Comparison of ENCODE assay signal across 8 mouse cellular contexts in the genomic region with DNA sequence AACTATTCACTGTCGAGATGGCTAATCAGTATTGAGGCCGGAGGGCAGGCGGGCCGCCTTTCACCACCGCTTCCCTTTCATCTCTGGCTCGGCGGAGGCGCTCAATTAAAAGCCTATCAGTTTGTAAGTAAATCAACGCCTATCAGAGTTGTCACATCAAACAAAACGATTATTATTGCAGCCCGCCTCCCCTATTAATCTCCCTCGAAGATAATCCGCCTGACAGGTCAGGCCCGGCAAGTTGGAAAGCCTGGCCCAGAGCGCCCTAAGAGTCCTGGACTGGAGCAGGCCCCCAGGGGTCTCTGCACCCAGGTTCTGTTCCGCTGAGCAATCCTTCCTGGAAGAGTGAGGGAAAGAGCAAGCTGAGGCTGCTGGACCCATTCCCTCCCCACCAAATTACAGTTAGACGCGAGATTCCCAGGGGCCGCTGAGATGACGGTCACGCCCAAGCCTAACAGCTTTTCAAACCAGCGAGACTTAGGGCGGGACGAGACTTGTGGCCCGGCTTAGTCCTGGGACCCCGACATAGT. TPM values are rescaled to one million over a fixed set of nuclear protein-coding genes. Genes with fewer than 3 reads are reported as not detected.
A peak's percentile ranks its signal among the peaks of the same experiment; 100 is the strongest.
DNase-seq lines count a peak whose midpoint lies in the region; ATAC-seq and TF ChIP-seq lines count a peak whose summit lies in the region.

No protein-coding gene starts in this region.

- H3K4me1 ChIP-seq in testis, adult 2 months (ENCODE audit: control insufficient read depth, insufficient read depth, low read length): peaks cover 27% of the 10 kb centered on the region
- H3K4me1 ChIP-seq in kidney, embryonic 16.5 days (ENCODE audit: insufficient read depth, low read length): peaks cover 38% of the 10 kb centered on the region
- H3K4me1 ChIP-seq in stomach, embryonic 16.5 days (ENCODE audit: control insufficient read depth, insufficient read depth, low read length): peaks cover 15% of the 10 kb centered on the region

- H3K9me3 ChIP-seq in kidney, embryonic 16.5 days (ENCODE audit: low read length): no peaks in the 10 kb centered on the region
- no peaks in the 10 kb centered on the region for H3K9me3 ChIP-seq in stomach, embryonic 16.5 days (replicated peaks; ENCODE audit: control insufficient read depth, low read length)

- peak overlapping the region; percentile 90 for H3K4me2 ChIP-seq in kidney, embryonic 16.5 days (replicated peaks; ENCODE audit: low read depth, low read length)
- H3K4me2 ChIP-seq in stomach, embryonic 16.5 days (ENCODE audit: low read depth, low read length): peak overlapping the region; percentile 86

- intact Hi-C loops in gastrocnemius, postnatal 36 days (cut with DNase I): loop anchor here (10.0 kb wide), 1 partner anchor 453 kb away; no protein-coding TSS in a partner anchor

- no peak for TF ChIP-seq CTCF in testis, adult 2 months (IDR thresholded peaks at IDR 0.05; ENCODE audit: control insufficient read depth, insufficient read depth, insufficient replicate concordance, low read depth, low read length)

- H3K9ac ChIP-seq in kidney, embryonic 16.5 days (replicated peaks; ENCODE audit: low read length): peak overlapping the region; percentile 91
- H3K9ac ChIP-seq in stomach, embryonic 16.5 days (ENCODE audit: low read length): peak overlapping the region; percentile 83

- DNase-seq in testis, postnatal 10 days (ENCODE audit: low spot score): no peak
- DNase-seq in gastrocnemius, postnatal 36 days: peak; percentile 30 to 45
- DNase-seq in lung, postnatal 25 days (ENCODE audit: low spot score): peak; percentile 71
- no peak for DNase-seq in layer of hippocampus, adult 8-10 months (ENCODE audit: low spot score in 2 of 2)
- no peak for DNase-seq in right cerebral cortex, postnatal 10 days (ENCODE audit: low spot score in 2 of 2)

- peaks cover 6% of the 10 kb centered on the region for H3K27me3 ChIP-seq in testis, adult 2 months (ENCODE audit: control insufficient read depth, insufficient read depth, low read length)
- no peaks in the 10 kb centered on the region for H3K27me3 ChIP-seq in kidney, embryonic 16.5 days (ENCODE audit: insufficient read depth, low read length)
- H3K27me3 ChIP-seq in stomach, embryonic 16.5 days (ENCODE audit: control insufficient read depth, insufficient read depth, low read length): no peaks in the 10 kb centered on the region

- peak; percentile 11; the same call in 1 of the 2 replicates for ATAC-seq in kidney, embryonic 16.5 days (ENCODE audit: low FRiP score, low TSS enrichment)
- ATAC-seq in stomach, embryonic 16.5 days (ENCODE audit: insufficient read depth, low FRiP score): peak; percentile 18

- peak overlapping the region; percentile 17 for H3K4me3 ChIP-seq in testis, adult 2 months (ENCODE audit: control insufficient read depth, low read depth, low read length)
- peak overlapping the region; percentile 78 for H3K4me3 ChIP-seq in kidney, embryonic 16.5 days (ENCODE audit: low read length)
- peak overlapping the region; percentile 98 for H3K4me3 ChIP-seq in stomach, embryonic 16.5 days (replicated peaks; ENCODE audit: low read length)

- peak overlapping the region; percentile 31; the same call in 1 of the 2 replicates for H3K27ac ChIP-seq in testis, adult 2 months (ENCODE audit: control insufficient read depth, insufficient read depth, low read depth, low read length)
- peak overlapping the region; percentile 98 for H3K27ac ChIP-seq in kidney, embryonic 16.5 days (ENCODE audit: low read length)
- peak overlapping the region; percentile 99 for H3K27ac ChIP-seq in stomach, embryonic 16.5 days (ENCODE audit: low read length)

- H3K36me3 ChIP-seq in testis, adult 2 months (ENCODE audit: control insufficient read depth, insufficient read depth, low read length): no peaks in the 10 kb centered on the region
- H3K36me3 ChIP-seq in kidney, embryonic 16.5 days (ENCODE audit: insufficient read depth, low read length): no peaks in the 10 kb centered on the region
- H3K36me3 ChIP-seq in stomach, embryonic 16.5 days (ENCODE audit: control insufficient read depth, insufficient read depth, low read length): no peaks in the 10 kb centered on the region

- TF ChIP-seq POLR2A in testis, adult 2 months (IDR thresholded peaks at IDR 0.05; ENCODE audit: control insufficient read depth, low read depth, low read length): no peak

- 4% methylated on average over 26 of the region's 26 CpGs for WGBS in kidney, embryonic 16.5 days
- 7% methylated on average over 26 of the region's 26 CpGs for WGBS in stomach, embryonic 16.5 days

RNA-seq across cellular contexts. Expression of a gene that starts 1.9 kb away (rescaled TPM):
- polyA plus RNA-seq in testis, adult 2 months (2012; rRNA removed): 0.43 and 1.4 TPM in 2 replicates
- 10 to 100 TPM in 1 of 2 experiments, 1 to 10 TPM in 1; 6.5 to 18.3 TPM for total RNA-seq in gastrocnemius, postnatal 36 days (2021)
- 24.6 and 27.5 TPM in 2 replicates for polyA plus RNA-seq in kidney, embryonic 16.5 days (2015; fragmentation: Nextera tagmentation; extraction: Ambion mirVana)
- polyA plus RNA-seq in stomach, embryonic 16.5 days (2015; fragmentation: Nextera tagmentation; extraction: Ambion mirVana): 7.1 and 10.1 TPM in 2 replicates
- total RNA-seq in layer of hippocampus, adult 8-10 months (2022): 1 to 10 TPM; 2.5 to 3.4 (median 3.1) TPM

RNA-seq across cellular contexts. Expression of a gene that starts 28.2 kb away (rescaled TPM):
- polyA plus RNA-seq in testis, adult 2 months (2012; rRNA removed): 1.6 and 2.1 TPM in 2 replicates
- total RNA-seq in gastrocnemius, postnatal 36 days (2021): 1 to 10 TPM; 1.7 to 2.8 TPM
- 0.45 and 0.76 TPM in 2 replicates for polyA plus RNA-seq in kidney, embryonic 16.5 days (2015; fragmentation: Nextera tagmentation; extraction: Ambion mirVana)
- 0.86 and 0.94 TPM in 2 replicates for polyA plus RNA-seq in stomach, embryonic 16.5 days (2015; fragmentation: Nextera tagmentation; extraction: Ambion mirVana)
- 1 to 10 TPM in 3 of 4 experiments, under 1 TPM in 1; 0.59 to 4.9 (median 1.8) TPM for total RNA-seq in layer of hippocampus, adult 8-10 months (2022)

Comparison
In these comparisons a context has a peak if more than half of its experiments do, and no peak if none do; other contexts are left out.
1. H3K27ac ChIP-seq: peak in every context shown above with its lines; median percentile 99 in stomach, embryonic 16.5 days; 98 in kidney, embryonic 16.5 days; 31 in testis, adult 2 months.
2. H3K4me3 ChIP-seq: peak in every context shown above with its lines; median percentile 98 in stomach, embryonic 16.5 days; 78 in kidney, embryonic 16.5 days; 17 in testis, adult 2 months.
3. DNase-seq: peak in gastrocnemius, postnatal 36 days (2 of 2) and lung, postnatal 25 days (single experiment); none in testis, postnatal 10 days (single experiment), layer of hippocampus, adult 8-10 months (0 of 2) and right cerebral cortex, postnatal 10 days (0 of 2).